Mouse (Mus musculus) G1E (cell line): Measurements from ENCODE around the gene Cables2. TPM values are rescaled to one million over a fixed set of nuclear protein-coding genes. Genes with fewer than 3 reads are reported as not detected.

ENCODE experiments used
- ATAC-seq: 2 replicates; pipeline ENCODE4 v1.8.0; 2016; ENCODE audit warnings: mild to moderate bottlenecking; ENCODE audit not compliant: insufficient number of reproducible peaks, poor library complexity, low FRiP score, severe bottlenecking; ENCODE audit errors: extremely low read depth
- DNase-seq: peaks from one replicate; pipeline ENCODE4 v3.0.0; 2012; ENCODE audit warnings: low spot score
- H3K27me3 ChIP-seq: 2 replicates; pipeline ENCODE4 v1.6.1; 2012; ENCODE audit warnings: mild to moderate bottlenecking, low read length, inconsistent platforms; ENCODE audit not compliant: insufficient read depth
- H3K36me3 ChIP-seq: replicated peaks from 2 replicates; pipeline ENCODE3; 2012; ENCODE audit warnings: mild to moderate bottlenecking, inconsistent platforms
- H3K4me1 ChIP-seq: 2 replicates; pipeline ENCODE4 v1.6.1; 2012; ENCODE audit warnings: low read depth, low read length, inconsistent platforms, mixed read lengths; ENCODE audit not compliant: insufficient read depth
- H3K4me3 ChIP-seq: 2 replicates; pipeline ENCODE4 v1.5.1; 2012; ENCODE audit warnings: low read depth, mild to moderate bottlenecking, inconsistent platforms, low read length, moderate library complexity, mixed read lengths
- H3K9me3 ChIP-seq: replicated peaks from 2 replicates; pipeline ENCODE4 v1.6.1; 2012; ENCODE audit warnings: inconsistent platforms
- CTCF ChIP-seq: IDR thresholded peaks from 2 replicates; pipeline ENCODE4 v1.5.1; 2012; ENCODE audit warnings: low read depth, low read length, inconsistent platforms, mixed read lengths
- GATA1 ChIP-seq: IDR thresholded peaks from 2 replicates; pipeline ENCODE4 v1.6.1; 2012; ENCODE audit warnings: borderline replicate concordance, low read length, inconsistent platforms, mixed read lengths
- GATA2 ChIP-seq: IDR thresholded peaks from 2 replicates; pipeline ENCODE4 v1.6.1; 2012; ENCODE audit warnings: low read depth, low read length, inconsistent platforms, borderline replicate concordance
- POLR2AphosphoS5 ChIP-seq: IDR thresholded peaks from 2 replicates; pipeline ENCODE4 v1.6.1; 2012; ENCODE audit warnings: low read depth, low read length, inconsistent platforms; ENCODE audit not compliant: insufficient replicate concordance
- TAL1 ChIP-seq: conservative IDR thresholded peaks from 2 replicates; pipeline ENCODE4 v1.6.1; 2012; ENCODE audit warnings: low read depth, low read length, inconsistent platforms, mixed read lengths
- polyA plus RNA-seq: library from polyadenylated mRNA; stranded (reverse); fragments of >175 nt; gene quantifications from 2 replicates; pipeline ENCODE4 v1.2.3, GENCODE M21; 2012
- total RNA-seq, 2 experiments: library from RNA; stranded (forward) in 1 of 2; stranded (reverse) in 1 of 2; fragments of 200-1000 nt in 1 of 2; fragments of >200 nt in 1 of 2; fragmentation: Nextera tagmentation in 1 of 2; gene quantifications; 2 replicates each; pipeline ENCODE4 v1.2.3; 2014 to 2017

The Cables2 gene
- total and polyA plus RNA-seq, 3 experiments = 8.7 to 14.5 (median 9.7) TPM

DNA sequence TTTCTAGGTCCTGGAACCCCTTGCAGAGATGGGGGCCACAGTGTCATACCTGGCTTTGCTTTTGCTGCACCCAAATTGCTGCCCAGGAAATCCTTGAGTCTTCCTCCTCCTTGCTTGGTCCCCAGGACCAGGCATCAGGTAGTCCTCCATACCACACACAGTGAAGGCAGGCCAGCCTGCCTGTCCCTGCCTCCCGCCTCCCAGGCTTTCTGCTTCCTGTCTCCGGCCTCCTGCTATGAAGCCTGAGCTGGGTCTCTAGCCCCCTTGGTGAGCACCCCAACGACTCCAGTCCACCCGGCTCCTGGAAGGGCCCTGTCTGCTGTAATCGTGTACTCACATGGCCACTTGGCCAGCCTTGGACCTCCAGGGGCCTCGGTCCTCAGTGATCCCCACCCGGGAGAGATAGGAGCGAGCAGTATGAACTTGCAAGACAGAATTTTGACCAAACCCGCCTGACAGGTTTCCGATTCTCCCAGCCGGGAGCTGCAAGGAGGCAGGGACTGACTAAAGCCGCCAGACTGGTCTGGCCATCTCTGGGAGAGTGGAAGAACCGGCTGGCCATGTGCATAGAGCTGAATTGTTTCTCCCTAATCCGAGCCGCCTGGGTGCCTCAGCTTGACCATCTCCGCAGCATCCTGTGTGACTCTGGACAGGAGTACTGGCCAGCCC is 16.3 kb upstream of the Cables2 start, which contains the start of gene Rbbp8nl:
TSS of gene Rbbp8nl (minus strand) at position 440 of the 669 bp plus-strand sequence.
- Histone ChIP-seq H3K4me3 (no peak within 1 kb of the TSS), H3K4me1 (no peaks in the 10 kb centered on the region), H3K27me3 (peaks cover 36% of the 10 kb centered on the region), H3K9me3 (no peaks in the 10 kb centered on the region), H3K36me3 (no peaks in the 10 kb centered on the region)
- DNase-seq (no peak), ATAC-seq (no peak)
- TF ChIP-seq TAL1 (no peak), GATA1 (no peak), CTCF (no peak)

DNA sequence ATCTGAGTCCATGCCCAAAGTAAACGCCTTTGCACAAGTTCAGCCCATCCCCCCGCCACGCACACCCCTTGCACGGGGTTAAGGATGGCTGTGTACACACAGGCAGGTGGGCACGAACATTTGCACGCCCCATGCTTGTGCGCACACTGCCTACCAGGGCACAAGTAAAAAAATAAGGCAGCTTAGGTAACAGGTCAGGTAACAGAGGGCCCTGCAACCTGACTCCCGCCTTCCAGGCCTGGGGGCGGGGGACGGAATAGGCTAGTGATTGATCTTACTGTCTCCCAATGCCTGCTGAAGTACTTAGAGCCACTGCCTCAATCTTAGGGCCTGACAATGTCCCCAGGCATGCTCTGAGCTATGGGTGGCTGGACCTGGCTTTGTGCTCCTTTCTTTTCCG is 15.7 kb upstream of the Cables2 start:
- no peak for DNase-seq
- no peak overlapping the region for H3K4me3 ChIP-seq
- TF ChIP-seq GATA1 = no peak
- TF ChIP-seq TAL1 = no peak
- TF ChIP-seq GATA2 = no peak
- no peak for TF ChIP-seq CTCF
- TF ChIP-seq POLR2AphosphoS5 = no peak

GRCm38 (mm10) chr2:180279321-180279720 is 6.0 kb upstream of the Cables2 start:
- no peak for TF ChIP-seq GATA2
- TF ChIP-seq POLR2AphosphoS5 = no peak
- no peak for TF ChIP-seq TAL1
- no peak for TF ChIP-seq GATA1
- TF ChIP-seq CTCF = no peak
- DNase-seq = no peak
- ATAC-seq = no peak
- Histone ChIP-seq H3K4me3 (no peak overlapping the region), H3K9me3 (no peaks in the 10 kb centered on the region), H3K4me1 (peaks cover 28% of the 10 kb centered on the region), H3K27me3 (peaks cover 80% of the 10 kb centered on the region), H3K36me3 (no peaks in the 10 kb centered on the region)

More for the DNA sequence above, 15.7 kb upstream of the Cables2 start:
- no peaks in the 10 kb centered on the region for H3K9me3 ChIP-seq
- no peaks in the 10 kb centered on the region for H3K4me1 ChIP-seq
- ATAC-seq = no peak
- peaks cover 41% of the 10 kb centered on the region for H3K27me3 ChIP-seq
- H3K36me3 ChIP-seq = no peaks in the 10 kb centered on the region

DNA sequence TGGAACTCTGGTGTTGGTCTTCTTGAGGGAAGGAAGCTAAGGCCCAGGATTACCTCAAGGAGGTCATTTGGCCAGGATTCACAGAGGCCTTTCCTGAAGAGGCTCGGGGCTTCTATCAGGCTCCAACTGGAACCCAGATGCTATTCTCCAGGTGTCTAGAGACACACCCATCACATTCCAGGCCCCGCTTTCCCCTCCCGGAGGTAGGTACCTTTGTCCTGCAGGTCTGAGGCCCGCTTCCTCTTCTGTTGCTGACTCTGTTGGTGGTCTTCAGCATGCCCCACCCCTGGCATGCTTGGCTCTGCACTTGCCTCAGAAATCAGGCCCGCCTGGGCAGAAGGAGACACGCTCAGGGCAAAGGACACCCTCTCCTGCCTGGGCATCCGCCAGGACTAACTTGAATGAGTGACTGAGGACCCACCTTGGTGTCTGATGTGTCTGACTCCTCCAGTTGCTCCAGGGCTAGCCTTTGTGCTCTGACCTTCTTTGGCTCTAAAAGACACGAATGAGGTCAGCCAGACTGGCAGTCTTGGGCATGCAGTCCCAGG is 4.6 kb upstream of the Cables2 start:
- no peak for TF ChIP-seq POLR2AphosphoS5
- TF ChIP-seq GATA2 = no peak
- no peak for TF ChIP-seq TAL1
- TF ChIP-seq GATA1 = no peak
- TF ChIP-seq CTCF = no peak
- Histone ChIP-seq H3K4me1 (peaks cover 35% of the 10 kb centered on the region), H3K9me3 (no peaks in the 10 kb centered on the region), H3K4me3 (no peak overlapping the region), H3K36me3 (no peaks in the 10 kb centered on the region), H3K27me3 (peaks cover 67% of the 10 kb centered on the region)
- DNase-seq = no peak
- no peak for ATAC-seq

GRCm38 (mm10) chr2:180276851-180277259 is 3.6 kb upstream of the Cables2 start:
- ATAC-seq (no peak), DNase-seq (no peak)
- Histone ChIP-seq H3K4me3 (no peak overlapping the region; the same call in 1 of the 2 replicates), H3K4me1 (peaks cover 45% of the 10 kb centered on the region), H3K36me3 (peaks cover 3% of the 10 kb centered on the region), H3K27me3 (peaks cover 60% of the 10 kb centered on the region), H3K9me3 (no peaks in the 10 kb centered on the region)
- TF ChIP-seq GATA1 = no peak
- no peak for TF ChIP-seq TAL1
- TF ChIP-seq CTCF = no peak
- TF ChIP-seq POLR2AphosphoS5 = no peak
- no peak for TF ChIP-seq GATA2

GRCm38 (mm10) chr2:180276385-180276784 is 3.1 kb upstream of the Cables2 start:
- Histone ChIP-seq H3K27me3 (peaks cover 58% of the 10 kb centered on the region), H3K4me3 (no peak overlapping the region; the same call in 1 of the 2 replicates), H3K36me3 (peaks cover 8% of the 10 kb centered on the region), H3K4me1 (peaks cover 49% of the 10 kb centered on the region), H3K9me3 (no peaks in the 10 kb centered on the region)
- DNase-seq (no peak), ATAC-seq (no peak)
- no peak for TF ChIP-seq GATA2
- TF ChIP-seq GATA1 = no peak
- no peak for TF ChIP-seq POLR2AphosphoS5
- no peak for TF ChIP-seq TAL1
- no peak for TF ChIP-seq CTCF
